Mouse (Mus musculus) cerebral cortex, adult 2 months (tissue): ENCODE results near the gene Pdzd8.

Experiments
- WGBS: fragments of 180-500 bp; shearing (Covaris S2); methylation state at CpG from one replicate; pipeline ENCODE4 v1.1.7; 2018; 5-methylcytosine and 5-hydroxymethylcytosine counted together

Gene Pdzd8

GRCm38 (mm10) chr19:59345658-59346283, at the start of gene Pdzd8:
Pdzd8 (minus strand) TSS chr19:59345780.
- under 1% methylated on average over 91 of the region's 91 CpGs for WGBS

- WGBS, result 52% methylated on average over 8 of the region's 8 CpGs
These were observed 48.3 kb upstream of the Pdzd8 start for GRCm38 (mm10) chr19:59393777-59394441.

DNA sequence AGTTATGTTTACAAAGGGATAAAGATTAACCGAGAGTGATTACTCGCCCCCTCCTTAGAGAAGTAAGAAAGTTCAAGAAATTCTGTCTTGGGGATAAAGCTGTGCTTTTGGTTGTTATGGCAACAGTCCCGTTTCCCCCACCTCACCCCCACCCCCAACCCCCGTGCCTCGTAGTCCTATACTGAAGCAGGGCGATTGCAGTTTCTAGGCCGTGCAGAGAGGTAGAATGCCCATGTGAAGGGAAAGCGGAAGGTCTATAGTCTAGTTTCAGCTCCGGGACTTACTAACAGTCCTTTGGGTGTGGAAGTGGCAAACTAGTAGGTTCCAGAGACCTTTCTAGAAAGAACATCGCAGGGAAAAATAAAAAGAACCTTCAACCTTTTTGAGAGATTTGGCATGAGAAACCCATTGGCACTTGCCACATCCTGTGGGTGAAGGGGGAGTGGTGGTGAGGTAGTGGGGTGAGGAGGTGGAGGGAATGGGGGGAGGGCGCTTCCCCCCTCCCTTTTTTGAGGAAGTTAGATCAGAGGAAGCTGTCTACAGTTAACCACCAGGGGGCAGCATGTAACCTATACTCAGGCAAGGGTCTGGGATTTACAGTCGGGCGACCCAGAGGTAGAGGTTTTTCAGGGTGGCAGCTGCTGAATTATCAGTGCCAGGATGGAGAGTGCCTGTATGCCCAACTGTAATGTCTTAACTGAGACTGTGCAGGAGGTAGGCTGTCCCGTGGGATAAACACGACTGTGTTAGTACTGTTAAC, 43.4 kb upstream of the Pdzd8 start:
- 12% methylated on average over 15 of the region's 15 CpGs for WGBS

GRCm38 (mm10) chr19:59388399-59388798, 42.8 kb upstream of the Pdzd8 start:
- 44% methylated on average over 5 of the region's 5 CpGs for WGBS

DNA sequence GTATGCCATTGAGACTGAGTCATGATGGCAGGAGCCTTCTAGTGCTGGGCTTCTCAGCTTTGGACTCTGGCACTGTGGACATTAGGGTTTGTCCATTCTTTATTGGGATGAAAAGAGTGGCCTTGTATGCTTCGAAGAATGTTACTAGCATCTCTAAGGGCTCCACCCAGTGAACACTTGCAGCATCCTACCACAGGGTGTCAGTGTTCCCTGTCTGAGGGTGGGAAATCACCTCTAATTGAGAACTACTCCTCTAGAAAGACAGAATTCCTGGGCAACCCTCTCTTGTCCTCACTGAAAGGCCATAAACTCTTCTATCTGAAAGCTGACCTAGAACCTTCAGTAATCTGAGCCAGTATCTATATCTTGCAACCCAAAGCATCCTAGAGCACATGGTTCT, 41.6 kb upstream of the Pdzd8 start:
- WGBS, result 31% methylated on average over 1 of the region's 1 CpGs

GRCm38 (mm10) chr19:59384582-59385495, 39.3 kb upstream of the Pdzd8 start:
- WGBS, result 95% methylated on average over 7 of the region's 7 CpGs

GRCm38 (mm10) chr19:59379995-59380394, 34.4 kb upstream of the Pdzd8 start:
- WGBS, result 24% methylated on average over 1 of the region's 1 CpGs

GRCm38 (mm10) chr19:59376481-59376880, 30.9 kb upstream of the Pdzd8 start:
- 82% methylated on average over 2 of the region's 2 CpGs for WGBS

GRCm38 (mm10) chr19:59374940-59375339, 29.4 kb upstream of the Pdzd8 start:
- 87% methylated on average over 6 of the region's 6 CpGs for WGBS

GRCm38 (mm10) chr19:59372928-59373327, 27.3 kb upstream of the Pdzd8 start:
- 61% methylated on average over 4 of the region's 4 CpGs for WGBS

DNA sequence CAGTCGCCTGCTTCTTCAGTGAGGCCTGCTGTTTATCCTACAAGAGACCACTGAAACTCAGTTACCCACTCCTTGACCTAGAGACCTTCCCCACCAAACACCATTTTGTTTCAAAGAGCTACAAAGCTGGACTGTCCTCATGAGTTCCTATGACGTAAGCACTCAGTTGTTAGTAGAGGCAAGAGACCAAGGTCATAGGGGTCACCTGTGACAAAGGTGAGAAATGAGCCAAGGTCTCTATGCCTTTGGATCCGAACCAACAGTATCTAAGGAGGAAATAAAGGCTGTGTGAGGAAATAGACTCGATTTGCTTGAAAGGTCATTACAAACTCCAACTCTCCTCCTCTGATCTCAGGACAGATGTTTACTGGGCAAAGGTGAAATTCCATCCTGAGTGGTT, 25.4 kb upstream of the Pdzd8 start:
- WGBS, result 82% methylated on average over 4 of the region's 4 CpGs

- 78% methylated on average over 4 of the region's 4 CpGs for WGBS
These were observed 22.3 kb upstream of the Pdzd8 start for GRCm38 (mm10) chr19:59367892-59368291.

GRCm38 (mm10) chr19:59366724-59367123, 21.1 kb upstream of the Pdzd8 start:
- 76% methylated on average over 3 of the region's 3 CpGs for WGBS

DNA sequence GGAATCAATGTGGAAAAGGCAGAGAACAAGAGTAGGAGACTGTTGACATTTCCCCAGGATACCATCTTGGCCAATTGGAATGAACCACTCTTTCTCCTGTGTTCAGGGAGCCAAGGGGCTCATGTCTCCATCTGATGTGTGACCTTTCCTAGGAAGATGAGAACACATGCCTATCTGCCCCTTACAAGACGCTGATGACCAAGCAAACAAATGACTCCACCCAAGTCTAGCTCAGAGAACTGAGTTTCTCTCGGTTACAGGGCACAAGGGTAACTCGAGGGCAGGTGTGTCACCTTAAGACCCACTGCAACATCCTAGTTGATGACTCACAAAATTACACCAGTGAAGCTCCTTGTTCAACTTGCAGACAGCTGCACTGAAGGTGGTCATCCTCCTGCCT, 18.1 kb upstream of the Pdzd8 start:
- 84% methylated on average over 3 of the region's 3 CpGs for WGBS

DNA sequence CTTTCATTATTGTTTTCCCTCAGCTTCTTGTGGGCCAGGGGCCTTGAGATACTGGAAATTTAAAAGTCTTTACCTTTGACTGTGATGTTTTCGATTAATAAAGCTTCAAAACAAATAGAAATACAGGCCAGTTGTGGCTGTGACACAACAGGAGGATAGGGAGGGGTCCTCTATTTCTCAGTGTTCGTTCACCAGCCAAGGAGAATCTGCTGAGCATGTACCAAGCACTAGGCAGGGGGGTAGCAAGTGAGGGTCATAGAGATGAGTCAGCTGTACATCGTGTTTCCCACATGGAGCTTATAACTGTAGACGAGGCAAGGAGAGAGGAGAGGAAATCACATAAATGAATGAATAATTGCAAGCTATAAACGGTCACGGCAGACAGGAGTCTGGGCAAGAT, 17.1 kb upstream of the Pdzd8 start:
- 88% methylated on average over 6 of the region's 6 CpGs for WGBS

DNA sequence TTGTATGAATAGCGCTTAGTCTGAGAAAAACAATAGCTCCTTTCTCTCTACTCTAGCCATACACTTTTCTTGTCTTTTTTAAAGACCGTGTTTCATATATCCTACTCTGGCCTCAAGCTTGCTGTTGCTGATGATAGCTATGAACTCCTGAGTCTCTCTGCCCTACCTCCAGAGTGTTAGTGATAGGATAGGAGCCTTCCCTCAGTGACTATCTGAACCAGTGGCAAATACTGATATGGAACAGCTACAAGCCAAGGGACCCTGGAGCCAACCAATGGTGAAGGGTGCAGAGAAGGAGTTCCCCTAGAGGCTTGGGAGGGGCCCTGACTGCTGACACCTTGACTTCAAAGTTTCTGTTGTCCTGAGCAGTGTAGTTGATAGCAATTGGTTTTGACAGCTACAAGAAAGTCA, 14.9 kb upstream of the Pdzd8 start:
- WGBS, result 67% methylated on average over 2 of the region's 2 CpGs

DNA sequence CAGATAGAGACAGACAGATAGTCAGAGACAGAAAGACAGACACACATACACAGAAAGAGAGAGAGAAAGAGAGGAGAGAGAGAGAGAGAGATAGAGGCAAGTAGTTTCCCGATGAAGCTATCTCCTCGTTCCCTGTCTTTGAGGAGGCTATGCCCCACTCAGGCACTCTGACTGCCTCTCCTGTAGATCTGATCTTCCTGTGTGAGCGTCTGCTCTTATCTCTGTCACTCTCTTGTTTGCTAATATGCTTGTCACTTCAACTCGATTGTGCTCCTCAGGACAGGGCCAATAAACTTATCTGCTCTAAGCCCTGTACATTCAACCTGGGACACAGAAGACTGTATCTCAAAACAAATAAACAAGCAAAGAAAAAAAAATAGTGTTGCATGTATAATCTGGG, 13.6 kb upstream of the Pdzd8 start:
- 85% methylated on average over 4 of the region's 4 CpGs for WGBS

DNA sequence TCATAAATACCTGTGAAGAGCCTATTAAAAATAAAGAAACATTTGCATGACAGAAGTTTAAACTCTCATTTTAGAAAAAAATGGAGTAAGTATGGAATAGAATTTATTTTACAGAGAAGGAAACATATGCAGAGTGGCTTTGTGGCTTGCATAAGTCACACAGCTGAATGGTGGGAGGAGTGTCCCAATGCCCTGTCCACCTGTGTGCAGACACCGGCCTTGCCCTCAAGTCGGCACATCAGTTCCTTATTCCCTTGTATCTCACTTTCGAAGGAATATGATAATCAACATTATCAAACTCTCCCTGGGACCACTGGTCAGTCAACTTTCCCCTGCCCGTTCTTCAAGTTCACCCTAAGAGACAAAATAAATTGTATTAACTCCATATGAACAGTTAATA, 12.3 kb upstream of the Pdzd8 start:
- 94% methylated on average over 4 of the region's 4 CpGs for WGBS

DNA sequence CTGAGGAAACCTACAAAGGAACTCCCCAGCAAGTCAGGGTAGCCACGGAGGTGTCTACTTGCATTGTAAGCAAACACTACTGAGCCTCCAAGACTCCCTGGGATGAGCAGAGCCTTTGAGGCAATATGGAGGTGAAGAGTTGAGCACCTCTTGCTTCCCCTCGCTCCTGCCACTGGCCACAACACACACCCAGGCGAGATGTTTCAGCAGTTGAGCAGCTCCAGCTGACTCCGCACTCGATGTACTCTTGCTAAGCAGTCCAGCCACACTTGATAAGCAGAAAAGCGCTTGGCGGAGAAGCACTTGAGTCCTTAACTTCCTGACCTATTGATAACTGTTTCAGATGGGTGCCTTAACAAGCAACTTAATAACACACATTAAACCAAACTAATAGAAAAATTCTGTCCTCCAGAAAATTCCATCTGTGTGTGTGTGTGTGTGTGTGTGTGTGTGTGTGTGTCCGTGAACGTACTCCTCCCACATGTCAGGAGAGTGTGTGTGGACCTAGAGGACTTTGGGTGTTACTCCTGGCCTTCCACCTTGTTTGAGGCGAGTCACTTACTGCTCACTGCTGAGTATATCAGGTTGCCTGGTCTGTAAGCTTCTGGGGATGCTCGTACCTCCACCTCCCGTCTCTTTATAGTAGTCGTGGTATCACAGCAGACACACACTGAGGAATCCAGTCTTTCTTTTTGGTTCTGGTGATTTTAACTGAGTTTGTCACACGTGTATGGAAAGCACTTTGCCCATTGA, 11.4 kb upstream of the Pdzd8 start:
- WGBS, result 90% methylated on average over 14 of the region's 14 CpGs

DNA sequence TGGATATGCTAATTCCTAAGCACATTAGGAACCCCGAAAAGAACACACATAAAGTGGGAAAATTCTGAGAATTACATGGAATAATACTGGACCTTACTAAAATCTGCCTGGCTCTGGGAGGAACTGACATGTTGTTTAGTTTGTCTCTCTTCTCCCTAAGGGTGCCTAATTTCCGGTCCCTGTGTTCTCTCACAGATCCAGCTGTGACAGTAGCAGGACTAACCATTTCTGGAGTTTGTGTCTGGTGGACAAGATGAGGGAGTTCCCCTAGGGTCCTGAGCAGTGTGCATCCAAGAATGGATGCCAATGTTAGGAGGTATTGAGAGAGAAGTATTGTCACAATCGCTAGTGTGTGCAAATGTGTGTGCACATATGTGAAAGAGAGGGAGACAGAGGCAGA, 10.8 kb upstream of the Pdzd8 start:
- WGBS, result 86% methylated on average over 3 of the region's 3 CpGs

DNA sequence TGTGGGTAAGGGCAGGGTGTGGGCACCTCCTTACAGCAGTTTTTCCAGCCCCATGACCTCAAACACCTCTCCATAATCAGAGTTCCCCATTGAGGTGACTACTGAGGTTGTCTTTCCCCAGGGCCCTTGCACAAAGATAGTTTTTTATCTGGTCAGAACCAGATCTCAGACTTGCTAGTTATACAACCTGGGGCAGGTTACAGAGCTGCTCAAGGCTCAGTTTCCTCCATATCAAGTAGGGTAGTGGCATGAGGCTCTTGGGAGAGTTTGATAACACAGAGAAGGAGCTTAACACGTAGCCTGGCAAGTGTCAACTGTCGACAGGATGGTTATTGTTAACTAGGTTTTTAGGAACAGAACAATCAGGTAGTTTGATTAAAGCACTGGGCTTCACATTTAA, 9.3 kb upstream of the Pdzd8 start:
- 86% methylated on average over 2 of the region's 2 CpGs for WGBS
